Mouse (Mus musculus): ENCODE results near the gene Pola2. TPM values are rescaled to one million over a fixed set of nuclear protein-coding genes. Genes with fewer than 3 reads are reported as not detected.

The Pola2 gene
- total and polyA plus RNA-seq, 3 experiments: 77.3 to 126 (median 99.4) TPM

GRCm38 (mm10) chr19:6007013-6007412 lies 43.0 kb upstream of the Pola2 start:
- Histone ChIP-seq H3K79me2 (ENCODE audit: control insufficient read depth, insufficient read depth, low read length, poor library complexity) (no peaks in the 10 kb centered on the region), H3K27ac (ENCODE audit: control insufficient read depth, low read depth, low read length) (no peak overlapping the region), H3K9me3 (replicated peaks; ENCODE audit: insufficient read depth, low read length) (no peaks in the 10 kb centered on the region), H3K9ac (ENCODE audit: control insufficient read depth, low read depth, low read length, poor library complexity, severe bottlenecking) (no peak overlapping the region), H3K4me3 (ENCODE audit: control insufficient read depth in 1 of 2, insufficient read depth in 1 of 2, low read depth in 2 of 2, low read length in 2 of 2) (no peak overlapping the region), H3K27me3 (ENCODE audit: control insufficient read depth in 1 of 2, insufficient read depth in 2 of 2, low read length in 2 of 2) (no peaks in the 10 kb centered on the region), H3K4me1 (ENCODE audit: control insufficient read depth in 1 of 2, insufficient read depth in 2 of 2, low read length in 2 of 2) (peaks cover 0 to 8% of the 10 kb centered on the region in 2 experiments; a peak in 1 of 4 replicates), H3K36me3 (ENCODE audit: control insufficient read depth in 1 of 2, insufficient read depth in 2 of 2, low read length in 2 of 2) (peaks cover 1 to 3% of the 10 kb centered on the region in 2 experiments; a peak in 3 of 4 replicates)
- TF ChIP-seq NELFE (IDR thresholded peaks at IDR 0.05; ENCODE audit: low read depth, low read length) (no peak), GABPA (IDR thresholded peaks at IDR 0.05; ENCODE audit: low read depth, low read length) (no peak), NRF1 (IDR thresholded peaks at IDR 0.05; ENCODE audit: insufficient read depth, low read depth, low read length, poor library complexity, severe bottlenecking) (no peak), CTCF (IDR thresholded peaks at IDR 0.05 in 2 of 3, conservative IDR thresholded peaks at IDR 0.05 in 1 of 3; ENCODE audit: control insufficient read depth in 1 of 3, insufficient read depth in 1 of 3, low read depth in 2 of 3, low read length in 3 of 3, poor library complexity in 1 of 3, severe bottlenecking in 1 of 3) (no peak), MAZ (IDR thresholded peaks at IDR 0.05; ENCODE audit: low read depth, low read length) (no peak), MAX (IDR thresholded peaks at IDR 0.05; ENCODE audit: low read length) (no peak), MAFK (IDR thresholded peaks at IDR 0.05; ENCODE audit: borderline replicate concordance, low read depth, low read length) (no peak), UBTF (IDR thresholded peaks at IDR 0.05; ENCODE audit: borderline replicate concordance, insufficient read depth, low read depth, low read length) (no peak), TCF12 (IDR thresholded peaks at IDR 0.05; ENCODE audit: low read depth, low read length) (no peak), MYB (IDR thresholded peaks at IDR 0.05; ENCODE audit: low read depth, low read length) (no peak), POLR2A (IDR thresholded peaks at IDR 0.05; ENCODE audit: control insufficient read depth in 1 of 2, insufficient read depth in 1 of 2, low read depth in 1 of 2, low read length in 2 of 2, poor library complexity in 1 of 2) (no peak), ZMIZ1 (IDR thresholded peaks at IDR 0.05; ENCODE audit: low read depth, low read length) (no peak), POLR2AphosphoS5 (IDR thresholded peaks at IDR 0.05; ENCODE audit: borderline replicate concordance, low read depth, low read length) (no peak), USF2 (IDR thresholded peaks at IDR 0.05; ENCODE audit: borderline replicate concordance in 1 of 2, insufficient read depth in 1 of 2, low read depth in 1 of 2, low read length in 2 of 2) (no peak), HCFC1 (IDR thresholded peaks at IDR 0.05; ENCODE audit: low read depth, low read length) (no peak), MEF2A (IDR thresholded peaks at IDR 0.05; ENCODE audit: extremely low read depth, insufficient replicate concordance, low read depth, low read length, poor library complexity, severe bottlenecking) (no peak), USF1 (IDR thresholded peaks at IDR 0.05; ENCODE audit: low read depth, low read length) (no peak)
- no peak for DNase-seq (ENCODE audit: low read depth, low spot score)

- TF ChIP-seq MAFK (IDR thresholded peaks at IDR 0.05; ENCODE audit: borderline replicate concordance, low read depth, low read length): no peak
- TF ChIP-seq TAL1 (IDR thresholded peaks at IDR 0.05; ENCODE audit: low read length): no peak
- TF ChIP-seq KAT2A (conservative IDR thresholded peaks at IDR 0.05; ENCODE audit: low read depth, low read length): no peak
- no peak for TF ChIP-seq USF2 (IDR thresholded peaks at IDR 0.05; ENCODE audit: borderline replicate concordance in 1 of 2, insufficient read depth in 1 of 2, low read depth in 1 of 2, low read length in 2 of 2)
- no peak for TF ChIP-seq ETS1 (IDR thresholded peaks at IDR 0.05; ENCODE audit: low read depth, low read length)
- no peak for TF ChIP-seq MEF2A (IDR thresholded peaks at IDR 0.05; ENCODE audit: extremely low read depth, insufficient replicate concordance, low read depth, low read length, poor library complexity, severe bottlenecking)
- TF ChIP-seq ZKSCAN1 (IDR thresholded peaks at IDR 0.05; ENCODE audit: low read depth, low read length): no peak
- TF ChIP-seq RAD21 (IDR thresholded peaks at IDR 0.05; ENCODE audit: low read depth, low read length): no peak
- TF ChIP-seq HCFC1 (IDR thresholded peaks at IDR 0.05; ENCODE audit: low read depth, low read length): no peak
- TF ChIP-seq MAZ (IDR thresholded peaks at IDR 0.05; ENCODE audit: low read depth, low read length): no peak
- TF ChIP-seq ZNF384 (IDR thresholded peaks at IDR 0.05; ENCODE audit: low read depth, low read length): no peak
- TF ChIP-seq GABPA (IDR thresholded peaks at IDR 0.05; ENCODE audit: low read depth, low read length): no peak
- no peak for TF ChIP-seq USF1 (IDR thresholded peaks at IDR 0.05; ENCODE audit: low read depth, low read length)
- TF ChIP-seq MXI1 (IDR thresholded peaks at IDR 0.05; ENCODE audit: low read depth, low read length): no peak
- no peak overlapping the region for H3K4me3 ChIP-seq (ENCODE audit: control insufficient read depth in 1 of 2, insufficient read depth in 1 of 2, low read depth in 2 of 2, low read length in 2 of 2)
- H3K27ac ChIP-seq (ENCODE audit: control insufficient read depth, low read depth, low read length): no peak overlapping the region
- H3K27me3 ChIP-seq (ENCODE audit: control insufficient read depth in 1 of 2, insufficient read depth in 2 of 2, low read length in 2 of 2): no peaks in the 10 kb centered on the region
- H3K9me3 ChIP-seq (replicated peaks; ENCODE audit: insufficient read depth, low read length): no peaks in the 10 kb centered on the region
- H3K9ac ChIP-seq (ENCODE audit: control insufficient read depth, low read depth, low read length, poor library complexity, severe bottlenecking): no peak overlapping the region
- H3K79me2 ChIP-seq (ENCODE audit: control insufficient read depth, insufficient read depth, low read length, poor library complexity): no peaks in the 10 kb centered on the region
- no peak for DNase-seq (ENCODE audit: low read depth, low spot score)
- H3K4me1 ChIP-seq (ENCODE audit: control insufficient read depth in 1 of 2, insufficient read depth in 2 of 2, low read length in 2 of 2): peaks cover 0 to 4% of the 10 kb centered on the region in 2 experiments; a peak in 2 of 4 replicates
- peaks cover 1 to 3% of the 10 kb centered on the region in 2 experiments; a peak in 3 of 4 replicates for H3K36me3 ChIP-seq (ENCODE audit: control insufficient read depth in 1 of 2, insufficient read depth in 2 of 2, low read length in 2 of 2)
Measured at GRCm38 (mm10) chr19:6005541-6005940, 41.5 kb upstream of the Pola2 start.
